Mouse (Mus musculus): ENCODE data around the gene Bloc1s3.

GRCm38 (mm10) chr7:19520032-19520431 lies 11.9 kb upstream of the Bloc1s3 start:
- TF ChIP-seq CTCF (IDR thresholded peaks at IDR 0.05; ENCODE audit: control insufficient read depth, insufficient read depth, insufficient replicate concordance, low read depth, low read length) (no peak), POLR2A (IDR thresholded peaks at IDR 0.05; ENCODE audit: control insufficient read depth, low read depth, low read length) (no peak)

Data from testis, adult 2 months (tissue).